Mouse (Mus musculus) myocyte (in vitro differentiated cells): ENCODE results near the gene B9d1. TPM values are rescaled to one million over a fixed set of nuclear protein-coding genes. Genes with fewer than 3 reads are reported as not detected.
A peak's percentile ranks its signal among the peaks of the same experiment; 100 is the strongest.

Experiments used
- H3K27me3 ChIP-seq: one replicate; pipeline ENCODE4 v1.6.1; 2011; ENCODE audit not compliant: control insufficient read depth, insufficient read depth, insufficient read length
- H3K36me3 ChIP-seq: one replicate; pipeline ENCODE4 v1.6.1; 2011; ENCODE audit not compliant: control insufficient read depth, insufficient read depth
- H3K4me2 ChIP-seq: one replicate; pipeline ENCODE4 v1.6.1; 2011; ENCODE audit warnings: low read depth, control low read depth
- H3K4me3 ChIP-seq: one replicate; pipeline ENCODE4 v1.5.1; 2011; ENCODE audit warnings: mild to moderate bottlenecking, control low read depth, moderate library complexity
- H3K79me2 ChIP-seq: one replicate; pipeline ENCODE4 v1.6.1; 2011; ENCODE audit not compliant: control insufficient read depth, insufficient read depth
- H3ac ChIP-seq: one replicate; pipeline ENCODE4 v1.6.1; 2011; ENCODE audit not compliant: control insufficient read depth, insufficient read length
- CEBPB ChIP-seq: IDR thresholded peaks from 2 replicates; pipeline ENCODE4 v1.6.1; 2011; ENCODE audit warnings: mild to moderate bottlenecking, moderate library complexity; ENCODE audit not compliant: poor library complexity, insufficient read depth, severe bottlenecking
- E2F4 ChIP-seq: IDR thresholded peaks from one replicate; pipeline ENCODE4 v1.6.1; 2011; ENCODE audit warnings: mild to moderate bottlenecking, control low read depth, moderate library complexity; ENCODE audit not compliant: insufficient read depth
- MAX ChIP-seq: IDR thresholded peaks from one replicate; pipeline ENCODE4 v1.6.1; 2011; ENCODE audit warnings: low read depth, mild to moderate bottlenecking, control low read depth
- MYOD1 ChIP-seq, 3 experiments: IDR thresholded peaks; one replicate each; pipeline ENCODE4 v1.6.1; 2011; ENCODE audit warnings: control low read depth in 2 of 3, low read depth in 2 of 3, mild to moderate bottlenecking in 2 of 3, moderate library complexity in 1 of 3; ENCODE audit not compliant: insufficient read length in 2 of 3, control insufficient read depth in 1 of 3
- MYOG ChIP-seq, 3 experiments: IDR thresholded peaks; one replicate each; pipeline ENCODE4 v1.6.1; 2011; ENCODE audit warnings: control low read depth in 2 of 3, low read depth in 2 of 3, mild to moderate bottlenecking in 2 of 3; ENCODE audit not compliant: insufficient read length in 2 of 3, control insufficient read depth in 1 of 3, insufficient read depth in 1 of 3
- POLR2A ChIP-seq: IDR thresholded peaks from one replicate; pipeline ENCODE4 v1.6.1; 2011; ENCODE audit warnings: low read depth, mild to moderate bottlenecking, control low read depth, moderate library complexity; ENCODE audit not compliant: insufficient read length
- POLR2AphosphoS2 ChIP-seq: IDR thresholded peaks from one replicate; pipeline ENCODE4 v1.6.1; 2011; ENCODE audit warnings: low read depth, control low read depth; ENCODE audit not compliant: insufficient read length
- REST ChIP-seq: IDR thresholded peaks from one replicate; pipeline ENCODE4 v1.6.1; 2011; ENCODE audit warnings: mild to moderate bottlenecking, control low read depth, moderate library complexity; ENCODE audit not compliant: insufficient read depth, insufficient read length
- SRF ChIP-seq: IDR thresholded peaks from one replicate; pipeline ENCODE4 v1.6.1; 2011; ENCODE audit warnings: low read depth; ENCODE audit not compliant: control insufficient read depth, insufficient read length
- TCF12 ChIP-seq: IDR thresholded peaks from one replicate; pipeline ENCODE4 v1.6.1; 2011; ENCODE audit warnings: mild to moderate bottlenecking, control low read depth; ENCODE audit not compliant: poor library complexity, insufficient read depth, severe bottlenecking
- TCF3 ChIP-seq: IDR thresholded peaks from one replicate; pipeline ENCODE4 v1.6.1; 2011; ENCODE audit warnings: low read depth, control low read depth; ENCODE audit not compliant: insufficient read length
- USF1 ChIP-seq: IDR thresholded peaks from one replicate; pipeline ENCODE4 v1.6.1; 2011; ENCODE audit warnings: low read depth, mild to moderate bottlenecking, control low read depth, moderate library complexity
- polyA plus RNA-seq: library from polyadenylated mRNA; unstranded; fragments of >200 nt; fragmentation: generic; extraction: Trizol; gene quantifications from one replicate; pipeline ENCODE4 v1.2.1, GENCODE M21; 2012; ENCODE audit warnings: missing spikeins

The B9d1 gene
- polyA plus RNA-seq, 1 experiment, result 38.6 TPM

DNA sequence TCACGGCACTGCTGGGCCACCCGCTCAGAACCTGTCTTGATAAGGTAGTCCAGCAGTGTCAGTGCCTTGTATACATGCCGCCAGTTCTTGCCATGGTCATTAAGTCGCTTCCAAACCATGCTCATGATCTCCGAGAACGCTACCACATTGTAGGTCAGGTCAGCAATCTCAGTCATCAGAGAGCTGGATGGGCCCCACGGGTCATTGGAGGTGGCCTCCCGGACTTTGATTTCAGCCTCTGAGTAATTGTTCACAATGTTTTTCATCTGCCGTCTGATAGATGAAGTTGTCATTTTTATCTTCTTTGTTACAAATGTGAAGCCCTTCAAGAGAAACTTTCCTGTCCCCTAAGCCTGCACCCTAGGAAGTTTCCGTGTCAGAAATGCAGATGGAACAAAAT lies 41.5 kb downstream of the B9d1 start:
- Histone ChIP-seq H3K79me2 (peaks cover 13% of the 10 kb centered on the region), H3K4me3 (no peak overlapping the region), H3K27me3 (no peaks in the 10 kb centered on the region), H3K36me3 (peaks cover 8% of the 10 kb centered on the region), H3ac (no peak overlapping the region), H3K4me2 (no peak overlapping the region)
- TF ChIP-seq MYOG (IDR thresholded peaks at IDR 0.05; ENCODE audit: control insufficient read depth in 1 of 3, insufficient read depth in 1 of 3, insufficient read length in 2 of 3, low read depth in 2 of 3) (no peak), POLR2AphosphoS2 (no peak), REST (no peak), USF1 (no peak), TCF12 (no peak), TCF3 (no peak), MAX (no peak), CEBPB (no peak), E2F4 (no peak), MYOD1 (IDR thresholded peaks at IDR 0.05; ENCODE audit: control insufficient read depth in 1 of 3, insufficient read length in 2 of 3, low read depth in 2 of 3) (no peak), SRF (no peak), POLR2A (no peak)

DNA sequence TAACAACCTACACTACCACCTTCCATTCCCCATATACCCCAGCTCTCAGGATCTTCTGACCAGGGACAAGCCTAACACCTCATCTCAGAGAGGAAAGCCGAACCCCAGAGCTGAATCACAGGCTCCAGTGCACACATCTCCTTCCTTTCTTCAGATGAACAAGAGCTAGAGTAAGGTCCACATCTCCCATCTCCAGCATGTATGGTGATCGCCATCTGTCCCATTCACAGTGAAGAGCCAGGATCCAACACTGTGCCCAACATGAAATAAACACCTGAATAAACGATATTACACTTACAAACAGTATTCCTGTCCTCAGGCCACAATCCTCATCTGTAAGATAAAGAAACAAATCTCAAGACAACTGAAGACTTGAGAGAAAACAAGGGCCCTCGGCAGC lies 42.8 kb downstream of the B9d1 start:
- TF ChIP-seq POLR2A (no peak), TCF12 (no peak)

GRCm38 (mm10) chr11:61550631-61551030 lies 45.7 kb downstream of the B9d1 start:
- Histone ChIP-seq H3K36me3 (no peaks in the 10 kb centered on the region), H3K4me3 (no peak overlapping the region), H3ac (no peak overlapping the region), H3K27me3 (no peaks in the 10 kb centered on the region), H3K79me2 (peaks cover 19% of the 10 kb centered on the region), H3K4me2 (no peak overlapping the region)
- TF ChIP-seq MAX, result no peak
- no peak for TF ChIP-seq TCF12

More for the DNA sequence above, 42.8 kb downstream of the B9d1 start:
- Histone ChIP-seq H3ac (no peak overlapping the region), H3K4me2 (no peak overlapping the region), H3K79me2 (peaks cover 17% of the 10 kb centered on the region), H3K36me3 (peaks cover 8% of the 10 kb centered on the region), H3K27me3 (no peaks in the 10 kb centered on the region), H3K4me3 (no peak overlapping the region)

GRCm38 (mm10) chr11:61553015-61553754 lies 48.2 kb downstream of the B9d1 start:
- no peak overlapping the region for H3ac ChIP-seq
- H3K4me2 ChIP-seq, result no peak overlapping the region
- no peaks in the 10 kb centered on the region for H3K36me3 ChIP-seq
- no peak for TF ChIP-seq POLR2A
- H3K79me2 ChIP-seq, result peaks cover 22% of the 10 kb centered on the region
- H3K4me3 ChIP-seq, result no peak overlapping the region
- H3K27me3 ChIP-seq, result no peaks in the 10 kb centered on the region

DNA sequence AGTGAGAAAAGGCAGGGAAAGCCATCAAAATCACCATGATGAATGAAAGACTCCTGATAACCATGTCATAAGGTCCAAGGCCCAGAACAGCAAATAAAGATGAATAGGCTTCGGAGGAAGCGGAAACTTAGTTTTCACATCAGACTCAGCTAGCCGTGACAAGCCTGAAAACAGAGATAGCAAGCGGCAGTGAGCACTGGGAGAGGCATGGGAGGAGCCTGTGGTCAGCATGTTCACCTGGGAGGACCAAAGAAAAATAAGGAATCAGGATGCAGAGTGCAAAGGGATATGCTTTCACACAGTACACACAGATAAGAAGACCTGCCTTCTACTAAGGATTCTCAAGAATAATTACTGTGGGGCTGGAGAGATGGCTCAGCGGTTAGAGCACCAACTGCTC lies 54.6 kb downstream of the B9d1 start:
- peaks cover 50% of the 10 kb centered on the region for H3K79me2 ChIP-seq
- no peak overlapping the region for H3K4me3 ChIP-seq
- H3ac ChIP-seq, result no peak overlapping the region
- TF ChIP-seq SRF (no peak), TCF3 (no peak), POLR2A (no peak), CEBPB (no peak), MAX (no peak), REST (no peak), TCF12 (no peak), USF1 (no peak), MYOG (IDR thresholded peaks at IDR 0.05; ENCODE audit: control insufficient read depth in 1 of 3, insufficient read depth in 1 of 3, insufficient read length in 2 of 3, low read depth in 2 of 3) (no peak), MYOD1 (IDR thresholded peaks at IDR 0.05; ENCODE audit: control insufficient read depth in 1 of 3, insufficient read length in 2 of 3, low read depth in 2 of 3) (no peak), E2F4 (no peak), POLR2AphosphoS2 (no peak)
- H3K36me3 ChIP-seq, result no peaks in the 10 kb centered on the region
- no peak overlapping the region for H3K4me2 ChIP-seq
- no peaks in the 10 kb centered on the region for H3K27me3 ChIP-seq

DNA sequence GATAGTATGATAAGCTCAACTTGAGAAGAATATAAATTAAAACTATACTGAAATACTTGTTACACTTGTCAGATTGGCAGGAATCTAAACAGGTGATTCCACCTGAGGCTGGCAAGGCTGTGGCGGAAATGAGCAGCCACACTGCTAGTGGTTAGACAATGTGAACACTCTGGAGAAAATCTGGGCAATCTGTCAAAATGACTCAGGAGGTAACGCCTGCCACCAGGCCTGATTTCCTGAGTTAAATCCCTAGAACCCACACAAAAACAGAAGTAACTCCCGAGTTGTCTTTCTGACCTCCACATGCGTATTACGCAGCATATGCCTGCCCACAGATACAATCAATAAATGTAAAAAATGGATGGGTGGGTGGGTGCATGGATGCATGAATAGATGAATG lies 57.5 kb downstream of the B9d1 start:
- Histone ChIP-seq H3K27me3 (no peaks in the 10 kb centered on the region), H3K4me2 (peak overlapping the region; percentile 27), H3K36me3 (no peaks in the 10 kb centered on the region), H3K4me3 (no peak overlapping the region), H3K79me2 (peaks cover 69% of the 10 kb centered on the region), H3ac (no peak overlapping the region)
- TF ChIP-seq SRF (no peak), MAX (no peak), USF1 (no peak), MYOD1 (IDR thresholded peaks at IDR 0.05; ENCODE audit: control insufficient read depth in 1 of 3, insufficient read length in 2 of 3, low read depth in 2 of 3) (no peak), TCF3 (no peak), POLR2A (no peak), CEBPB (no peak), TCF12 (no peak), E2F4 (no peak), REST (no peak), MYOG (IDR thresholded peaks at IDR 0.05; ENCODE audit: control insufficient read depth in 1 of 3, insufficient read depth in 1 of 3, insufficient read length in 2 of 3, low read depth in 2 of 3) (no peak), POLR2AphosphoS2 (no peak)
